Comparison of ENCODE assay signal across 10 mouse cellular contexts in genomic region chr5:135357556-135357955, GRCm38 (mm10). TPM values are rescaled to one million over a fixed set of nuclear protein-coding genes. Genes with fewer than 3 reads are reported as not detected.
DNase-seq lines count a peak whose midpoint lies in the region; ATAC-seq lines count a peak whose summit lies in the region.
"Had no signal": no experiment of that assay in that cellular context is flagged by ENCODE, and none has a peak within 500 bp of the region (broad histone marks: within the 10 kb centered on the region; RNA-seq: fewer than 3 reads in every experiment).

No protein-coding gene starts in this region.

- no peak overlapping the region for H3K4me3 ChIP-seq in embryonic facial prominence, embryonic 14.5 days (ENCODE audit: low read depth, low read length)
- no peak overlapping the region for H3K4me3 ChIP-seq in liver, embryonic 11.5 days (ENCODE audit: low read depth, low read length)
- H3K4me3 ChIP-seq: left cerebral cortex, adult 2 months had no signal

- 0 out of 2 replicates have a peak, but pooled peaks cover 4% of the 10 kb centered on the region for H3K9me3 ChIP-seq in embryonic facial prominence, embryonic 14.5 days (ENCODE audit: control insufficient read depth, low read length)
- peaks cover 2% of the 10 kb centered on the region; the same call in 1 of the 2 replicates for H3K9me3 ChIP-seq in liver, embryonic 11.5 days (ENCODE audit: control insufficient read depth, low read length)

- 0 out of 2 replicates have a peak, but pooled peaks have one; percentile 47 for ATAC-seq in embryonic facial prominence, embryonic 14.5 days (ENCODE audit: low read depth)
- ATAC-seq in liver, embryonic 11.5 days (replicated peaks; ENCODE audit: low FRiP score), result no peak

- 84% methylated on average over 2 of the region's 2 CpGs for WGBS in embryonic facial prominence, embryonic 14.5 days
- WGBS in liver, embryonic 11.5 days, result 77% methylated on average over 2 of the region's 2 CpGs

- no peak overlapping the region for H3K27ac ChIP-seq in embryonic facial prominence, embryonic 14.5 days (replicated peaks; ENCODE audit: low read depth, low read length)
- no peak overlapping the region for H3K27ac ChIP-seq in liver, embryonic 11.5 days (ENCODE audit: low read depth, low read length)
- H3K27ac ChIP-seq: left cerebral cortex, adult 2 months had no signal

- no peak overlapping the region for H3K9ac ChIP-seq in embryonic facial prominence, embryonic 14.5 days (ENCODE audit: low read depth, low read length)
- H3K9ac ChIP-seq in liver, embryonic 11.5 days (ENCODE audit: low read depth, low read length), result no peak overlapping the region

- 0 out of 2 replicates have a peak, but pooled peaks cover 5% of the 10 kb centered on the region for H3K27me3 ChIP-seq in embryonic facial prominence, embryonic 14.5 days (replicated peaks; ENCODE audit: control insufficient read depth, insufficient read depth, low read length)
- H3K27me3 ChIP-seq in liver, embryonic 11.5 days (replicated peaks; ENCODE audit: control insufficient read depth, insufficient read depth, low read length), result peaks cover 2% of the 10 kb centered on the region; the same call in 1 of the 2 replicates

- peak; percentile 38 for DNase-seq in kidney, adult 9 months
- no peak for DNase-seq in kidney, adult 18-20 months
- DNase-seq in B cell, adult 2 months, result peak; percentile 42
- peak; percentile 14 for DNase-seq in embryonic facial prominence, embryonic 14.5 days (ENCODE audit: low spot score)
- DNase-seq in lung, postnatal 25 days (ENCODE audit: low spot score), result peak; percentile 49
- no peak for DNase-seq in embryo, embryonic 11 days
- DNase-seq in liver, embryonic 11.5 days (ENCODE audit: low spot score), result no peak
- no peak for DNase-seq in right cerebral cortex, adult 2 months (ENCODE audit: low spot score in 2 of 2)

- no peak overlapping the region for H3K4me2 ChIP-seq in embryonic facial prominence, embryonic 14.5 days (ENCODE audit: low read depth, low read length)
- no peak overlapping the region for H3K4me2 ChIP-seq in liver, embryonic 11.5 days

- no peaks in the 10 kb centered on the region; the same call in 1 of the 2 replicates for H3K4me1 ChIP-seq in embryonic facial prominence, embryonic 14.5 days (ENCODE audit: control insufficient read depth, insufficient read depth, low read length)
- H3K4me1 ChIP-seq in liver, embryonic 11.5 days (replicated peaks; ENCODE audit: control insufficient read depth, insufficient read depth, low read length), result no peaks in the 10 kb centered on the region

- H3K36me3 ChIP-seq in embryonic facial prominence, embryonic 14.5 days (ENCODE audit: control insufficient read depth, insufficient read depth, low read length), result no peaks in the 10 kb centered on the region
- H3K36me3 ChIP-seq in liver, embryonic 11.5 days (ENCODE audit: control insufficient read depth, insufficient read depth, low read length), result no peaks in the 10 kb centered on the region

RNA-seq across cellular contexts. Expression of gene Trim50, which starts 4.5 kb away (rescaled TPM):
- not detected in 2 replicates for polyA plus RNA-seq in embryonic facial prominence, embryonic 14.5 days (2014; fragmentation: Nextera tagmentation; extraction: Ambion mirVana)
- not detected in 2 replicates for polyA plus RNA-seq in liver, embryonic 11.5 days (2014; fragmentation: Nextera tagmentation; extraction: Ambion mirVana)
- polyA plus RNA-seq: heart, postnatal 0 days had no signal

RNA-seq across cellular contexts. Expression of gene Fkbp6, which starts 7.7 kb away (rescaled TPM):
- polyA plus RNA-seq in embryonic facial prominence, embryonic 14.5 days (2014; fragmentation: Nextera tagmentation; extraction: Ambion mirVana), result 0.17 TPM in 1 of 2 replicates, not detected in the other
- 0.40 TPM in 1 of 2 replicates, not detected in the other for polyA plus RNA-seq in liver, embryonic 11.5 days (2014; fragmentation: Nextera tagmentation; extraction: Ambion mirVana)
- polyA plus RNA-seq: heart, postnatal 0 days had no signal

RNA-seq across cellular contexts. Expression of gene Nsun5, which starts 12.2 kb away (rescaled TPM):
- 23.7 and 27.6 TPM in 2 replicates for polyA plus RNA-seq in embryonic facial prominence, embryonic 14.5 days (2014; fragmentation: Nextera tagmentation; extraction: Ambion mirVana)
- 32.7 and 42.2 TPM in 2 replicates for polyA plus RNA-seq in liver, embryonic 11.5 days (2014; fragmentation: Nextera tagmentation; extraction: Ambion mirVana)

RNA-seq across cellular contexts. Expression of gene Pom121, which starts 36.8 kb away (rescaled TPM):
- polyA plus RNA-seq in embryonic facial prominence, embryonic 14.5 days (2014; fragmentation: Nextera tagmentation; extraction: Ambion mirVana), result 14.8 and 15.4 TPM in 2 replicates
- polyA plus RNA-seq in liver, embryonic 11.5 days (2014; fragmentation: Nextera tagmentation; extraction: Ambion mirVana), result 18.0 and 19.7 TPM in 2 replicates

Comparison
In these comparisons a context has a peak if more than half of its experiments do, and no peak if none do; other contexts are left out.
1. DNase-seq: peak in kidney, adult 9 months (single experiment), B cell, adult 2 months (2 of 2), embryonic facial prominence, embryonic 14.5 days (single experiment) and lung, postnatal 25 days (single experiment); none in kidney, adult 18-20 months (single experiment), embryo, embryonic 11 days (single experiment), liver, embryonic 11.5 days (single experiment) and right cerebral cortex, adult 2 months (0 of 2).